Mouse (Mus musculus): ENCODE measurements around the gene Klc4.

The Klc4 gene

DNA sequence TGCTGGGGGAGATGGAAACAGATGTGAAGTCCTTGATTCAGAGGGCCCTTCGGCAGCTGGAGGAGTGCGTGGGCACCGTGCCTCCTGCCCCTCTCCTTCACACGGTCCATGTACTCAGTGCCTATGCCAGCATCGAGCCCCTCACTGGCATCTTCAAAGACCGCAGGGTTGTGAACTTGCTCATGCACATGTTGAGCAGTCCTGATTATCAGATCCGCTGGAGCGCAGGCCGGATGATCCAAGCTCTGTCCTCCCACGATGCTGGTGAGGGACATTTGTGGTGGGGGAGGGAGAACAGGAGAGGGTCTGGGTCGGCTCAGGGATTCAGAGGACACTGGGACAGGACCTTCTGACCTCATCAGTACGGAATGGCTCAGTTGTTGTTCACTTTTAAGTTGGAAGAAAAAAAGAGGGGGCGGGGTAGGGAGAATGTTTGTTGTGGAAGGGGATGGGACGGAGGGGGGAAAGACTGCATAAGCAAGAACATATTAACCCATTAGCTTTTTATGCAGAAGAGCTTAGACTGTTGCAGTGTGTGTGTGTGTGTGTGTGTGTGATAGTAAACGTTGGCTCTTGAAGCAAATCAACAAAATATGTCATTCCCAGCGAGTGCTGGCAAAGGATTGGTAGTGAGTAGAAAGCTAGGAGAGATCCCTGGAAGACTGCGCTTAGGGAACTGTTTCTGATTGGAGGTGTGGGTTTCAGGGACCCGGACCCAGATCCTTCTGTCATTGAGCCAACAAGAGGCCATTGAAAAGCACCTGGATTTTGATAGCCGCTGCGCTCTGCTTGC is 6.1 kb upstream of the Klc4 start:
- no peak for DNase-seq (ENCODE audit: low read depth, low spot score)

DNA sequence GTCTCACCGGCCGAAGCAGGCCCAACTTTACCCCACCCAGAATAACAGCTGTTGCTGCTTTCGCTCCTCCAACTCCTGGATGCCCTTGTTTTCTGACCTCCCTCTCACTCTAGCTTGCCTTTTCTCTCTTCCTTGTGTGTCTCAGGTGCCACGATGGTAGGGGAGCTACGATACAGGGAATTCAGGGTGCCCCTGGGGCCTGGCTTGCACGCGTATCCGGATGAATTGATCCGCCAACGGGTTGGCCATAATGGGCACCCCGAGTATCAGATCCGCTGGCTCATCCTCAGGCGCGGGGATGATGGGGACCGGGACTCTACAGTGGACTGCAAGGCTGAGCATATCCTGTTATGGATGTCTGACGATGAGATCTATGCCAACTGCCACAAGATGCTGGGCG is 5.5 kb upstream of the Klc4 start:
- DNase-seq (ENCODE audit: low read depth, low spot score): no peak

DNA sequence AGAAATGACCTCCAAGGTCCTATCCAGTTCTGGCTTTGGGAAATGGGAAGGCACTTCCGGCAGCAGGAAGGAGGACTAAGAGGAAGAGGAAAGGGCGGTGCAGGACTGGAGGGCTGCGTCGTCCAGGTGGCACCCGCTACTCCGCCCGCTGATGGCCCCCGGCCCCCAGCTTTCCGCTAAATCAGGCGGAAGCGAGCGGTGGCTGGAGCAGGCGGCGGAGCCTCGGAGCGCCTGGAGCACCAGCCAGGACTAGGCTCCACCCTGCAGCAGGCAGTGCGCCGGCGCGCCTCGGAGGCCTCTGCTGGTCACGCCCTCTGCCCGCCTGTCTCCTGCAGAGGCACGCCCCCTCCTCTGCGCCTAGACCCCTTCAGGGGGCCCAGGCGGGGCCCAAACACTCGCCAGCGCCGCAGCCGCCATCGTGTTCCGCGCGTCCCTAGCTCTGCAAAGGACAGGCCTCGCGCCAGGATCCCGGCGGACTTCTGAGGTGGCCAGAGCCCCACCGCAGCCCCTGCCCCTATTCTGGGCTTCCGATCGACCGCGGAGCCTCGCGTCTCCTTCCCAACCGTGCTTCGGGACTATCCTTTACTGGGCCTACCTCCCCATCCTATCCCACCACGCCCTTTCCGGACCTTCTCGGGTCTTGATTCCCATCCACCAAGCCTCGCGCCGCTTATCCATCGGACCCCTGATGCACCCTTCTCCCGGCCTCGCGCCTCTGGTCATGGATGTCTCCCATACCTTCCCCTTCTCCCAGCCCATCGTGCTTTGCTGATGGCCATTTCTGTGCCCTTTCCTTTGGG is 4.6 kb upstream of the Klc4 start, which contains the start of gene Cul7:
Cul7 (plus strand) TSS at position 106 of the 800 bp plus-strand sequence.
- DNase-seq (ENCODE audit: low read depth, low spot score): peak; percentile 85

DNA sequence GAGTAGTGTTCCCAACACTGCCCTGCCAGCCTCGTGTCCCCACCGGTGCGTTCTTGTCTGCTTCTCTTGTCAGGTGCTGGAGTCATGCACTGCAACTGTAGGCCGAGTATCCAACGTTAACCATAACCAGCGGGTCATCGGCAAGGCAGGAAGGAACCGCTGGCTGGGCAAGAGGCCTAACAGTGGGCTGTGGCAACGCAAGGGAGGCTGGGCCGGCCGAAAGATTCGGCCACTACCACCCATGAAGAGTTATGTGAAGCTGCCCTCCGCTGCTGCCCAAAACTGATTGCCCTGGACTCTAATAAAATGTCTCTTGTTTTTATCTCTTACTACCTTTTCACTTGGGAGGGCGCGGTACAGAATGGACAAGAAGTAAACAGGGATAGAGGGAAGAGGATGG is 4.0 kb upstream of the Klc4 start:
- no peak for DNase-seq (ENCODE audit: low read depth, low spot score)

DNA sequence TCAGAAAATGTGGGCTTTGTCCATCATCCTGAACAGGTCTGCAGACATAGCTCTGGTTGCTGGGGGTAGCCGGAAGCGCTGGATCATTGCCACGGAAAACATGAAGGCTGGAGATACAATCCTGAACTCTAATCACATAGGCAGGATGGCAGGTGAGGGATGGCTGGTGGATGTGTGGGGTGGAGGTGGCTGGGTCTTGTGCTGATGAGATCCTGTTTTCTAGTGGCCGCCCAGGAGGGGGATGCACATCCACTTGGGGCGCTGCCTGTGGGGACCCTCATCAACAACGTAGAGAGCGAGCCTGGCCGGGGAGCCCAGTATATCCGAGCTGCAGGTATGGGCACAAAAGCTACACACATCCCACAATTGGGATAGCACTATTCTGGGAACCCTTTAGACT is 2.6 kb upstream of the Klc4 start:
- DNase-seq (ENCODE audit: low read depth, low spot score): no peak

DNA sequence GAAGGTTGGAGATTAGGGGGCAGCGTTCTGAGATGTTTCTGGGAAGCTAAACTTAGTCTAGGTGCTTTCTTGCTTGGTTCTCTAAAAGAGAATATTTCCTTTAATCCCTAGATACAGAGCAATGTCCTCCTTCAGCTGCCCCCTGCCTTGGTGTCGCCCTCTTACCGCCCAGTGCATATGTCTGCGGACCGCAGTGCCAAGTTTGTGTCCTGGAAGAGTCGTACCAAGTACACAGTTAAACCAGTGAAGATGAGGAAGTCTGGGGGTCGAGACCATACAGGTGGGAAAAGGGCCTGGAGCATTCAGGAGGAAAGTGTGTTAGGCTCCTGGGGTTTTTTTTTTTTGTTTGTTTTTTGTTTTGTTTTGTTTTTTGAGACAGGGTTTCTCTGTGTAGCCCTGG is 1.5 kb upstream of the Klc4 start:
- no peak for DNase-seq (ENCODE audit: low read depth, low spot score)

DNA sequence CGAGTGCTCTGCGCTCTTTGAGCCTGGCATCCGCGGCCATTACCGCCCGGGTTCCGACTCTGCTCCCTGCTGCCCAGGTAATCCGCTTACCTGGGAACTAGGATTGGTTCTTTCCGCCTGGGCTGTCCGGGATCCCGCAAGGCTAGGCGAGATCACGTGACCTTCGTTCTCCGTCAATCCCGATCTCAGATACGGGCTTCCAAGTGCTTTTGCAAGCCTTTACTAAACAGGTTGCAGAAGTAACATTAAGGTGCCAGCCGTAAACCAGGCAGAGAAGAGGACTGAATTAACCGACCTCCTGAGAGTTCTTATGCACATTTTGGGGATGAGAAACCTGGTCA is 470 bp upstream of the Klc4 start:
- DNase-seq (ENCODE audit: low read depth, low spot score): peak; percentile 74

DNA sequence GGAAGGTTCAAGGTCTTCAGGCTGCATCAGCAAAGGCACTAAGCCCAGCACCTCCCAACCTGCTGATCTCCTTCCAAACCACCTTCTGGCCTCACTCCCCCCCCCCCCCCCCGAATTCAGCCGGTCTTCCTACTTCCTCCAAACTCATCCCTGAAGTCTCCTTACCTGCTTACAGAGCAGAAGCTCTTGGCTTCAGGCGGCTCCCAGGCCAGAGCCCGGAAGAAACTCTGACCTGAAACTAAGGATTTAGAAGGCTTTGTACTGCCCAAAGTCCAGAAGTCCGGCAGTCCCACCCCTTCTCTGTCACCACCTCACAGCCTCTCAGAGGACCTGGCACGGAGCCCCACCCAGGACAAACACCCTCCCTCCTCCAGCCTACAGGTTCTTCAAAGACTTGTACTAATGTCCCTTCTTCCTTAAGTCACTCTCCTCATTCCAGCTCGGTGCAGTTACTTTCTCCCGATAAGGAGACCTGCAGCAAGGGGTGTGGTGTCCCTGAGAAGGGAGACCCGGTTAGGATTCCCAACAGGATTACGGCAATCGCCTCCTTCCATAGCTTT is 826 bp downstream of the Klc4 start:
- no peak for DNase-seq (ENCODE audit: low read depth, low spot score)

DNA sequence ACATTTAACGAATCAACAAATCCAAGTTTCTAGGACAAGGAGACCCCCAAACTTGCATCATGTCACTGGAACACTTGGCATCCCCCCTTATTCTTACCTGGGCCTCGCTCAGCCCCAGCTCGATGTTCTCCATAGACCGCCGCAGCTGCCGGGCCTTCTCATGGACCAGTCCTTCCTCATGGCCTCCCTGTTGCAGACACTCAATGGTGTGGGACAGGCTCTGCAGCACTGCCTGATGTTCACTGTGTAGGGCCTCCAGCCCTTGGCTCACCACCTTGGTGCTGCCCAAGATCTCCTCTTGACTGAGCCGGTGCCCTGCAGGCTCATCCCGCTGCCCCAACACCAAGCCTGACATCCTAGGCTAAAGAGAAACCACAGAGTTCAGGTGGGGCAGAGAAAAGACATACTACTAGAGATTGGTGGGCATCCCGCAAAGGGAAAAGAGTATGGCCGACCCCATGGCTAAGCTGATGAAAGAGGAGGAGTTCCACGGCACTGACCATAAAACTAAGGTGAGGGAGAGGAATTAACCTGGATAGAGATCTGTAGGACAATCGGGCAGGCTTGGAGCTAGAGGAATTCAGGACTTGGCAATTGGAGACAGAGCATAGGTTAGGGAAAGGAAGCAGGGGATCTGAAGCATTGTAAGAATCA is 1.5 kb downstream of the Klc4 start:
- DNase-seq (ENCODE audit: low read depth, low spot score): no peak

DNA sequence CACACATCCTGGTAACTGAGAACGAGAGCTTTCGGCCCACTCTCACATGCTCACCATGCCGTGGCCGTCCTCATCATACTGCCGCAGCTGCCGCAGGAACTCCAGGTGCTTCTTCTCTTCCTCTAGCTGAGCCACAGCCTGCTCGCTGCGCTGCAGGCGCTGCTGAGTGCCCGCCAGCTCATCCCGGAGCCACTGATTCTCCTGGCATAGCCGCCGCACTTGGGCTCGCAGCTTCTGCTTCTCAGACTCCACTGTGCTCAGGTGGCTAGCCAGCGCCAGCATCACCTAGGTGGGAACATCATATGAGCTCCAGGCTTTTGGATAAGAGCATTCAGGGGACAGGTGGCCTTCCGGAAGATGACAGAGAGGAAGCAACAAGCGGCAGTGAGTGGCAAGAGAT is 3.8 kb downstream of the Klc4 start:
- DNase-seq (ENCODE audit: low read depth, low spot score): no peak

DNA sequence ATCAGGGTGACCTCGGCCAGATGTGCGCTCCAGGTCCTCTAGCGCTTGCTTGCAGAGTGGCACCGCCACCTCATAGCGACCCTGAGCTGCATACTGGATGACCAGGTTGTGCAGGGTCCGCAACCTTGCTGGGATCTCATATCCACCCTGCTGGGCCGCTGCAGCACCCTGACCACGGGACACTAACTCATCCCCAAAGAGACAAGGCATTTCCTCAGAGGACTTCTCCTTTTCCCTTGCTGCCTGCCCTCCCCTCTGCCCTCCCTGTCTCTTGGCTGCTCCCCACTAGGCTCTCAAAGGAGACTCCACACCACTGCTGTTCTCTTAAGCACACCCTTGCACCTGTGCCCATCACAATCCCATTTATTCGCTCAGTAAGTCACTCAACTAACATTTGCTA is 5.9 kb downstream of the Klc4 start:
- no peak for DNase-seq (ENCODE audit: low read depth, low spot score)

DNA sequence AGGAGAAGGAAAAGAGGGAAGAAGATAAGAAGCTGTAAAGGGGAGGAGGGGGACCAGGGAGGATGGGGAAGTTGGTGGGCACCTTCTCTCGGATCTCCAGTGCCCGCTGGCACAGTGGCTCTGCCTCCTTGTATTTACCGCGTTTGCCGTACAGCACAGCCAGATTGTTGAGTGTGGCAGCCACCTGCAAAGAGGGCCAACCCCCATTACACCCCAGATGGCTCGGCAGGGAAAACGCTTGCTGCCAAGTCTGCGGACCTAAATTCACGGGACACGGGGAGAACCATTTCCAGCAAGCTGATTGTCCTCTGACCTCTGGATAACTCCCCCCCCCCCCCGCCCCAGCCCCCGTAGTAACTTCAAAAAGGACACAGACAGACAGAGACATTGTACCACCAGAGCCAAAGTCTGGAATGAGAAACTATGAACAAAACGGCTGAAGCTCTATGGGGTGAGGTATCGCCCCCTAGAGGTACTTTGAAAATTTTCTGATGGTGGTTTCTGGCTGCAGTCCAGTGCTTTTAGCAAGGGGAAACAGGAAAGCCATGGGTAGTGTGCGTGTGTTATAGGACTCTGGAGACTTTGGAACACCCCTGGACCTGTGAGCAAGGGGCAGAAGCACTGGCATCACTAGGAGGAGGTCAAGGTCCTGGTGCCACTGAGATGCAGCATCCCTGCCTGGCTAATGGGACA is 8.8 kb downstream of the Klc4 start:
- DNase-seq (ENCODE audit: low read depth, low spot score): peak; percentile 52

DNA sequence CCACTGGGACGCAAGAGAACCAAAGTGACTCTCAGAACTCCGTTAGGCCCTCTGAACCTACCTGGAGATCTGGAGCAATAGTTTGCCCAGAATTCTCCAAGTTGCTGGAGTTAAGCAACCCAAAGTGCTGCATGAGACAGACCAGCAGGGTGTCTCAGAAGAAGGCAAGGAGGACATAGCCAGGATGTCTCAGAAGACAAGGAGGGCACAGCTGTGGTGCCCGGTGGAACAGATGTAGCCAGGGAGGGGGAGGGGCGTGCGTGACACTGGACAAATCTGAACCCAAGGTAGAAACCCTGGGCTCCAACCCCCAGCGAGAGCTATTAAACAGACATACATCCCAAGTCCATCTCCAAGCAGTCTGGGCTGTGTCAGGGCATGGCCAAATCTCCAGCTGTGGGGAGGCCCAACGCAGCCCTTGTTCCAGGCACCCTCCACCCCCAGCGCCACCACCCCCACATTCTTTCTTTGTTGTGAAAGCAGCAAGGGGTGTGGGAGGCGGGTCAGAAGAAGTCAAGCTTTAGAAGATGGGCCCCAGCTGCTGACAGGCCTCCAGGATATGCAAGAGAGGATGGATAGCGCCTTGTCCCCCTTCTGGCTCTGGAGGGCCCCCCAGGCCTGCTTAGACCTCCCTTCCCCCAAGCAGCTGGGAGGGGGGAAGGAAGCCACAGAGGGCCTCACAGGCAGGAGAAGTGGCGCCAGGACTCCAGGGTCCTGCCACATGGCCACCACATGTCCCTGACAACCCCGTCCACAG is 16.0 kb downstream of the Klc4 start:
- DNase-seq (ENCODE audit: low read depth, low spot score): no peak

DNA sequence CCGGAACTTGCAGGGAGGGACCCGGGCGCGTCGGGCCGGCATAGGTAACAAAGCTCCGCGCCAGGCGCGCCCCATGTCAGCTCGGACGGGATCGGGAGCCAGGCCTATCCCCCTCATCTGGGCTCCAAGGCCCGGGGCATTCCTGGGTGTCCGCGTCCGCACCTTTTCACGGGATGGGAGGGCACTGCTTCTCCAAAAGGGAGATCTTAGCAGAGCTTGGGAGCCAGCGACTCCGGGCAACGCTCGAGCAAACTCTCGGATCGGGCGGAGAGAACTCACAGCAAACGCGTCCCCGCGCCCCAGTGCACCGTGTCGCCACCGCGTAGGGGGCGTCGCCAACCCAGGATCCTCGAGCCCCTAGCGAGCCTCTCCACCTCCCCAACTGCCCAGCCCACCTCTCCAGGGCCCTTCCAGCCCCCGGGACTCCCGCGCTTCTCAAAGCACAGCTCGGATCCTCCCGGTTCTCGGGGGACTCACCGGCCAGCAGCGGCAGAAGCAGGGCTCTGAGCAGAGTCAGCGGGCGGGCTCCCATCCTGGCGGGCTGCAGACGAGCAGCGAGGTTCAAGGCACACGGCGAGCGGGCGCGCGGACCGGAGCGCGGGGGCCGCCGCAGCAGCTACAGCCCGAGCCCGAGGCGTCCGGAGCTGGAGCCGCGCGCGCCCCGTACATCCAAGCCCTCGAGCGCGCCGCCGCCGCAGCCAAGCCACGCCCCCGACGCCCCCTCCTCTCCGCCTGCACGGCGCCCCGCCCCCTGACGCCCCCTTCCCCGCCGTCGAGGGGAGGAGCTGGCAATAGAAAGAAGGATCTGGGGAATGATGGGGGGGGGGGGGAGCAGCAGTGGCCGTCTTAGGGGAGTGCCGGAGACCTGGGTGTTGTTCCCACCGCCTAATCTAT is 16.8 kb downstream of the Klc4 start, which contains the start of gene Ptk7:
Ptk7 (minus strand) TSS at position 714 of the 894 bp plus-strand sequence.
- DNase-seq (ENCODE audit: low read depth, low spot score): no peak

DNA sequence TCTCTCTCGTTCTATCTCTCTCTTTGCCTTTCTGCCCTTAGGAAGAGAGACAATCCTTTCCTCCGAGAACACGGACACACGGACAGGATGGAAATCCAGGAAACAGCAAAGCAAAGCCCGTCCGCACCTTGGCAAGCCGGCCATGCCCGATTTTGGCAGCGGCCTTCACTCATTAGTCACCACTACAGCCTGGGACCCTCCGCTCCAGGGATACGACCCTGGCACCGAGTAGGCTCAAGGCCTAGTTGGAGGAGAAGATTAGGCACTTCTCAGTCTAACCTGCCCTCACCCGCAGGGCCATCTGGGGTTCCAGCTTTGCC is 17.4 kb downstream of the Klc4 start:
- no peak for DNase-seq (ENCODE audit: low read depth, low spot score)

DNA sequence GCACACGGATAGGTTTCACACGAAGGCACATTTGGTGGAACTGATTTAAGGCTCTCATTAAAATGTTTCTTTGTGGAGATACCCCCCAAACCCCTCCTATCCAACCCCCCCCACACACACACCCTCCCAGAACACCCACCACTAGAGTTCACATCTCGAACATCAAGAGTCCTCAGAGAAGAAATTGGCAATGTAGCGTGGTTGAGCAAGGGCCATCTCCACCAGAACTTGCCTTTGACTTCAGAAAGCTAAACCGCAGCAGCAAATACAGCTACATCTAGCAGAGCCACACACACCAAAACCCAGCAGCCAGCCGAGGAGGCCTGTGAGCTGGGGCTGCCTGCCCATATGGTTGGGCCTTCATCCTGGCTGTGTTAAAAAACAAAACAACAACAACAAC is 18.4 kb downstream of the Klc4 start:
- DNase-seq (ENCODE audit: low read depth, low spot score): no peak

DNA sequence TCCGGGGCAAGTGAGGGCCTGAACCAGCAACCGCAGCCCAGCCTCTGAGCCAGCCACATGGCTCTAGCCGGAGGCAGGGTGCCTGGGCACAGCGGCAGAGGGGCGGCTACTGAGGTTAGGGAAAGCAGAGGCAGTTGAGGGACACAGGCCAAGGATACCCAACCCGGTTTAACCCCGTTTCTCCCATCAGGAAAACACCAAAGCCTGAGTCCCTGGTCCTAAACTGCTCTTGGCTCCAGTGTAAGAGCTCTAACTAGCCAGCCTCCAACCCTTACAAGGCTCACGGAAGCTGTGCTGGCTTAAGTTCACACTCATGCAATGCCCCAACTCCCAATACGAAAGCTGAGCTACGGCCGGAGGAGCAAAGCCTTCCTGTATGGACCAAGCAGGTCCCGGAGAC is 21.2 kb downstream of the Klc4 start:
- no peak for DNase-seq (ENCODE audit: low read depth, low spot score)

DNA sequence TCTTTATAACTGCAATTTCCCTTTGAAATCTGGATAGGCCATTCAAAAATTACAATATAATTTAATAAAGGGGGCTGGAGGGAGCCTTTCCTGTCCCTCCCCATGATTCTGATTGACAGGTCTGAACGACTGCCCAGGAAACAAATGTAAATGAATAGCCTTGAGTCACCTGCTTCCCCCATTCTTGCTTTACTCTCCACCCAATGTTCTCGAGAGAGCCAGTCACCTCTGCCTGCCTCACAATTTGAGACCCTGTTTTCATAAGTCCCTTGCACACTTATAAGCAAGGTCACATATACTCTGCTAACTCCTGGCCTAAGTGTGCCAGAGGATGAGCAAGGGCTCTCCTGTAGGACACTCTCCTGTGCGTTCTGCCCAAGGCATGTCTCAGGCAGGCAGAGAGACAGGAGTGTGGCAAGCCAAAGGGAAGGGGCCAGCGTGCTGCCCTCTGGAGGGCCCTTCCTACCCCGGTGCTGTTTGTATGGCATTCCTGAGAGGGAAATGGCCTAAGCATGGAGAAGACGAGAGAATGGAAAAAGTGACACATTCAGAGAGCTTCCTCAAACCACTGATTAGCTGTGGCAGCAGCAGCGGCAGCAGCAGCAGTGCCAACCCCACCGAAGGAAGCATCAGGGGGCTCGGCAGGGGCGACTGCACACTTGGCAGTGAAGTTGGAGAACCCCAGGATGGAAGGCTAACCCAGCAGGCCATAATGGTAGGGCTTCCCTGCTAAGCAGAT is 21.8 kb downstream of the Klc4 start:
- DNase-seq (ENCODE audit: low read depth, low spot score): no peak

DNA sequence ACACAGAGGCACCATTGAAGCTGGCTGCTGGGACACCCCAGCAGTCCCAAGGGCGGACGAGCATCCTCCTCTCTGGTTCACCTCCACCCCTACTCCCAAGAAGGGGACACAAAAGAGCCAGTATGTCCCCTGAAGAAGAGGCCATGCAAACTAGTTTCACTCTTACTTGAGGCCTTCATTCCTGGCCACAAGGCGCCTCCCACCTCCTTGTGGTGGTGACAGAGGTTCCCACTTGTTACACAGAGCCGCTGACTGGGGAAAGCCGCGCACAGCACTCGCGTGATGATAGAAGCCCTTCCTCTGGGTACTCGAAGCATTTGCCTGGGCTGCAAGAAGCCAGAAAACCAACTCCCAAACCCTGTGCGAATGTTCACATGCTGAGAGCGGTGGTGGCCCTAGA is 23.6 kb downstream of the Klc4 start:
- no peak for DNase-seq (ENCODE audit: low read depth, low spot score)

Measured in telencephalon, adult 2 months (tissue).